Mouse (Mus musculus): ENCODE results near the gene Lpp.

GRCm38 (mm10) chr16:24423751-24424150 lies 30.4 kb downstream of the Lpp start:
- no peak for TF ChIP-seq CTCF (IDR thresholded peaks at IDR 0.05; ENCODE audit: borderline replicate concordance, insufficient read depth, low read depth, low read length)
- no peak for TF ChIP-seq POLR2A (IDR thresholded peaks at IDR 0.05; ENCODE audit: borderline replicate concordance, insufficient read depth, low read length)

Measured in cerebellum, adult 2 months (tissue).